Mouse (Mus musculus): Measurements from ENCODE around the gene Prss41.
"Not testable (repeated sequence)": the region's sequence is repeated elsewhere in the genome, so short reads cannot be mapped to it uniquely, and the experiment has no call there.

Gene Prss41

DNA sequence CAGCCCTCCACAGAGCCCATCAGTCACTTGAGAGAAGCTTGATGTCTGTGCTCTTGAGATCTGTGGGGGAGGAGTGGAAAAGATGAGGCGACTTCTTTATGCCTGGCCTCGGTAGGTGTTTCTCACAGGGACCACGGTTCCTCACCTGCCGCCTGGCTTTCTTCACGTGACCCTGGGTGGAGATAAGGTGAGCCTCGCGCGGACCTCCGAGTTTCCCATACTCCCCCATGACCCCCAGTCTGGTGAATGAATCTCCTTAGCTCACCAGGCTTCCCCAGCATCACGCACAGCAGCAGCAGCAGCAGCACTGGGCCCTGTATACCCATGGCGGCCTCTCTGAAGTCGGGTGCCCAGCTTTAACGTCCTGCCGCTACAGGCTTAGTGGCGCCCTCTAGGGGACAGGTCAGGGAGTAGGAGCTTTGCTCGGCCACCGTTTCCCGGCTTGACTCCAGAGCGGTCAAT lies at the start of gene Prss41, which contains the start of gene Prss32:
Gene Prss41, minus strand, starts transcription at position 361 of the 462 bp plus-strand sequence.
Gene Prss32, plus strand, starts transcription at position 44 of the 462 bp plus-strand sequence.
- DNase-seq (ENCODE audit: low read depth, low spot score): peak; percentile 80

- DNase-seq (ENCODE audit: low read depth, low spot score): not testable (repeated sequence)
Measured at GRCm38 (mm10) chr17:23880576-23880975, 36.6 kb upstream of the Prss41 start, which contains the start of the genes Dcpp1 and Dcpp2. Gene Dcpp1, plus strand, starts transcription at chr17:23880876. Gene Dcpp2, plus strand, starts transcription at chr17:23880880.

GRCm38 (mm10) chr17:23877166-23877565 lies 33.2 kb upstream of the Prss41 start:
- no peak for DNase-seq (ENCODE audit: low read depth, low spot score)

- no peak for DNase-seq (ENCODE audit: low read depth, low spot score)
Measured at GRCm38 (mm10) chr17:23876741-23877140, 32.8 kb upstream of the Prss41 start.

GRCm38 (mm10) chr17:23873884-23874856 lies 30.2 kb upstream of the Prss41 start:
- DNase-seq (ENCODE audit: low read depth, low spot score): peak; percentile 39

DNA sequence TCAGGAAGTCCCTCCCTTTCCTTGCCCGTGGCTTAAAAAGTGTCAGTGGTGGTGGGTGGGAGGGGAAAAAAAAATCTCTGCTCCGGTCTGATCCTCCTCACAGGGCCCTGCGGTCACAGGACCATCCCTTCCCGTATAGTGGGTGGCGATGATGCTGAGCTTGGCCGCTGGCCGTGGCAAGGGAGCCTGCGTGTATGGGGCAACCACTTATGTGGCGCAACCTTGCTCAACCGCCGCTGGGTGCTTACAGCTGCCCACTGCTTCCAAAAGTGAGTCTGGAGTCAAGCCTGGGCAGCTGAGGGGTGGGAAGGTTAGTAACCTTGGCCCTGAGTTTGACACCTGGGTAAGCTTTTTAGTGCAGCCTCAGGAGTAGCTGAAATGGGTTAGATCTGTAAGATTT lies 24.5 kb upstream of the Prss41 start:
- no peak for DNase-seq (ENCODE audit: low read depth, low spot score)

- DNase-seq (ENCODE audit: low read depth, low spot score): no peak
Measured at GRCm38 (mm10) chr17:23867756-23868155, 23.8 kb upstream of the Prss41 start, which contains the start of gene Prss21. Gene Prss21, plus strand, starts transcription at chr17:23868056.

- no peak for DNase-seq (ENCODE audit: low read depth, low spot score)
Measured at GRCm38 (mm10) chr17:23862926-23863325, 19.0 kb upstream of the Prss41 start.

DNA sequence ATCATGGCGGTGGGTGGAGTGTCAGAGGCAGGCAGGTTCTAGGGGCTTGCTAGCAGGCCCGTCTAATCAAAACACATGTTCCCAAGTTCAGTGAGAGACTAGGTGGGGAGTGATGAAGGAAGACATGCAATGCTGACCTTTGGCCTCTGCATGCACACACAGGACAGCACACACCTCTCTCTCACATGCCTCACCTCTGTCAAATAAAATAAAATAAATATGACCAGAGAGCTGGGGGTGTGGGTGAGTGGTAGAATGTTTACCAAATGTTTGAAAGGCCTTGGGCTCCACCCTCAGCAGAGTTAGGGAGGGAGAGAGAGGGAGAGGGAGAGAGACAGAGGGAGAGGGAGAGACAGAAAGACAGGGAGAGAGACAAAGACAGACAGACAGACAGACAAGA lies 13.9 kb upstream of the Prss41 start:
- no peak for DNase-seq (ENCODE audit: low read depth, low spot score)

GRCm38 (mm10) chr17:23857193-23857592 lies 13.2 kb upstream of the Prss41 start:
- no peak for DNase-seq (ENCODE audit: low read depth, low spot score)

DNA sequence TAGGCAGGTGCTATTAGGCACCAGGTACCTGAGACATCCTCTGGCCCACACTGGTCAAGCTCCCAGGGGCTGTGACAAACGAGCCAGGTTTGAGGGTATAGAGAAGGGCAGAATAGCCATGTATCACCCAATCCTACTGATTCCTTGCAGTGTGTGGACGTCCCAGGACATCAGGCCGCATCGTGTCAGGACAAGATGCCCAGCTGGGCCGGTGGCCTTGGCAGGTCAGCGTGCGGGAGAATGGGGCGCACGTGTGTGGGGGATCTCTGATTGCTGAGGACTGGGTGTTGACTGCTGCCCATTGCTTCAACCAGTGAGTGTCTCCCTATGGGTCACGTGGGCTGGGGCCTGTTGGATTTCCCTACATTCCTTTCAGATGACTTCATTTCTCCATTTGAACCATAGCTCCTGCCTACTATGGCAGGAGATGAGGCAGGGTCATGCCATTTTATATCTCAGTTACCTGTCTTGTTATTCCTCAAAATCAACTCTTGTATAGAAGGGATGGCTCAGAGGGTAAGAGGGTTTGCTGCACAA lies 10.3 kb upstream of the Prss41 start:
- no peak for DNase-seq (ENCODE audit: low read depth, low spot score)

DNA sequence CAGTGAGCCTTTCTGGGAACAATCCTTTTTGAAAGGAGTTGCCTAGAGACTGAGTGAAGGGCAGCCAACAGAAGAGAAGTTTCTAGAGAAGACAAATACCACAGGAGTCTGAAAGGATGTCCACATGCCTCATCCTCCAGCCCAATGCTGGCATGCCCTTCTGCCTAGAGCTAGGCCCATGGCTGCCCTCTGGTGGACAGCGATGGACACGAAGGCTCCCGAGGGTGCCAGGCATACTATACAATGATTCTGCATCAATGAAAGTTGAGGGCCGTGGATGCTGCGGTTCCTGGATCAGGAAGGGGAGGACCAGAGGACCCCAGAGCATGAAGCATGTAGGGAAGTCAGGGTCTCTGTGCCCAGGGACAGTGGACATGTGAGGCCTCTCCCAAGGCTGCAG lies 9.3 kb upstream of the Prss41 start:
- DNase-seq (ENCODE audit: low read depth, low spot score): peak; percentile 59

DNA sequence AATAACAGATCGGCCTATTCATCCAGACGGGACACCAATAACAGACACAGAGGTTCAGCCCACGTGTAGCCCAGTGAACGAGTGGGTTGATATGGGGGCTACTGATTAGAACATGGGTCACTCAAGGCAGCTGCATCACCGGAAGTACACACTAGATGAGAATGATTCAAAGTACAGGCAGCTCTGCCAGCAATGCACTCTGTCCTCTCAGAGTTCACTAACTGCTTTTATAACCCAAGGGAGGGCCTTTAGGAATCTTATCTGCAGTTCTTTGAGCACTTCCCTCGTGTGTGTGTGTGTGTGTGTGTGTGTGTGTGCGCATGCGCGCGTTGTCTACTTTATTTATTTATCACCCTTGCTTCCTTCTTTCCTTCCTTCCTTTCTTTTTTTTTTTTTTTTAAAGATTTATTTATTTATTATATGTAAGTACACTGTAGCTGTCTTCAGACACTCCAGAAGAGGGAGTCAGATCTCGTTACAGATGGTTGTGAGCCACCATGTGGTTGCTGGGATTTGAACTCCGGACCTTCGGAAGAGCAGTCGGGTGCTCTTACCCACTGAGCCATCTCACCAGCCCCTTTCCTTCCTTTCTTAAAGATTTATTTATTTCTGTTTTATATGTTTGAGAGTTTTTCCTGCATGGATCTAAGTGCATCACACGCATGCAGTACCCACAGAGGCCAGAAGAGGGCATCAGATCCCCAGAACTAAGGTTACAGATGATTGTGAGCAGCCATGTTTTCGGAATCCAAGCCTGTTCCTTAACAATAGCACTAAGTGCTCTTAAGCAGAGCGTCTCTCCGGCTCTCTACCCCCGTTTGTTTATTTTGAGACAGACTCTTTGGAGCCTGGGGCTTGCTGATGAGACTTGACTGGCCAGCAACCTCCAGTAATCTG lies 7.1 kb upstream of the Prss41 start:
- DNase-seq (ENCODE audit: low read depth, low spot score): peak; percentile 54

GRCm38 (mm10) chr17:23850028-23850427 lies 6.1 kb upstream of the Prss41 start:
- DNase-seq (ENCODE audit: low read depth, low spot score): peak; percentile 31

DNA sequence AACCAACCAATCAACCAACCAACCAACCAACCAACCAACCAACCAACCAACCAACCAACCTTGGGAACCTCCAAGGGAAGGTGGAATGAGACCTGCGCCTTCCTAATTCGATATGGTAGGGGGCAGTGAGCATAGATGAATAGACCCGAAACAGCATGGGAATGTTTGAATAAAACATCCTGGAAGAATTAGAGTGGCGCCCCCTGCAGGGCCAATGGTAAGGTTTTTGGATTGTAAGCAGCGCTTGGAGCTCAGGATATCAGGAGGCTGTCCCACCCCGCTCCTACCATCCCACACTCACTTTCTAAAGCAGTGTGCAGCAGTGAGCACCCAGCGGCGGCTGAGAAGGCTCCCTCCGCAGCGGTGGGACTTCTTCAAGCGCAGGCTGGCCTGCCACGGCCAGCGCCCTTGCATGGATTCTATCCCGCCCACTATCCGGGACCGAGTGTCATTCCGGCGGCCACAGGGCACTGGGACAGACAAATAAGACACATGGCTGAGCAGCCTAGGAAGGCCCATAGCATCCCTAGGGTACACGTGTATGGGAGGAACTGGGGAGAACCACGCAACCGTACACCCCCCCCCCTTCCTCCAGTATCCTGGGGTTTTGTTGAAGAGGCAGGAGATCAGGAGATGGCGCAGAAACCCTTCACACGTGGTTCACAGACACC lies 696 bp downstream of the Prss41 start:
- DNase-seq (ENCODE audit: low read depth, low spot score): no peak

DNA sequence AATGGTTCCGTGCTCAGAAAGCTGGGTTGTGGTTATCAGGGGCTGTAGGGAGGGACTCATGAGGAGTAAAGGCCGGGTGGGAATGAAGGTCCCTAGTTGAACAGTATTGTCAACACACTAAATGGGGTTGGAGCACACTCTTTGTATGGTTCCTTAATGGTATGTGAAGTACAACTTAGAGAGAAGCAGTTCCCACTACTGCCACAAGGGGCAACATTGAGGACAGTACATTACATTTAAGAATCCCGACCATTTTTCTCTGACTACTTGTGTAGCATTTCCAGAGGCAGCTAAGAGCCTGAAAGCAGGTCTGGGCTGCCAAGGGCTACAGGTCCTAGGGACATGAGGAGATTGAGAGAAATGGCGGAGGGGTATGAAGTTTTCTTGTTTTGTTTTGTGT lies 2.8 kb downstream of the Prss41 start:
- peak; percentile 74 for DNase-seq (ENCODE audit: low read depth, low spot score)

GRCm38 (mm10) chr17:23836006-23836575 lies 7.9 kb downstream of the Prss41 start, which contains the start of gene Prss33:
Gene Prss33, minus strand, starts transcription at chr17:23836056.
- no peak for DNase-seq (ENCODE audit: low read depth, low spot score)

GRCm38 (mm10) chr17:23831201-23831600 lies 12.8 kb downstream of the Prss41 start:
- DNase-seq (ENCODE audit: low read depth, low spot score): no peak

DNA sequence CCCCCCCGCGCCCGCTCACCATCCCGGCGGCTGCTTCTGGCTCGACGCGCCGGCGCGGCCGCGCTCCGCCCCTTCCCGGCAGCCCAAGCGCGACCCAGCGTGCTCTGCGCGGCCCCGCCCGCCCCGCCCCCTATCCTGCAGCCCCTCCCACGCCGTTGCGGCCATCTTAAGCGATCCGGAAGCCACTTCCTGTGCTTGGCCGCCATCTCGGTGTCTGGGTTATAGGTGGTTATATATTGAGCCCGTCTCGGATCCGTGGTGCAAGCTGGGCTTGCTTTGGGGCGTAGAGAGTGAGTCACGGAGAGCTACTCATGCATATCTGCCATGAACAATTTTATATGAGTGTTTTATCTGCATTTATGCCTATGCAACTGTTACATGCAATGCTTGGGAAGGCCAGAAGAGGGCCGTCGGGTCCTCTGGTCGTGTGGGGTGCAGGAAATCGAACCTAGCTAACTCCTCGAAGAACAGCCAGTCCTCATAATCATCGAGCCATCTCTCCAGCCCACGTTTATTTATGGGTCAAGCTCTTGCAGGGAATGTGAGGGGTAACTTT lies 14.8 kb downstream of the Prss41 start, which contains the start of gene Elob:
Gene Elob, minus strand, starts transcription at position 73 of the 556 bp plus-strand sequence.
- DNase-seq (ENCODE audit: low read depth, low spot score): peak; percentile 94

Measured in A20 (cell line).